Mouse (Mus musculus) heart, adult 2 months (tissue): Measurements from ENCODE around the gene Tcf7l1.

Source experiments
- CTCF ChIP-seq: fragments of 200-600 bp; IDR thresholded peaks from 2 replicates; pipeline ENCODE4 v1.8.1; 2022; ENCODE audit warnings: antibody characterized with exemption, mild to moderate bottlenecking, moderate library complexity
- POLR2A ChIP-seq: fragments of 200-500 bp; IDR thresholded peaks from 2 replicates; pipeline ENCODE4 v1.6.1; 2011; ENCODE audit warnings: mild to moderate bottlenecking, low read depth, low read length, control low read depth; ENCODE audit not compliant: insufficient read depth

DNA sequence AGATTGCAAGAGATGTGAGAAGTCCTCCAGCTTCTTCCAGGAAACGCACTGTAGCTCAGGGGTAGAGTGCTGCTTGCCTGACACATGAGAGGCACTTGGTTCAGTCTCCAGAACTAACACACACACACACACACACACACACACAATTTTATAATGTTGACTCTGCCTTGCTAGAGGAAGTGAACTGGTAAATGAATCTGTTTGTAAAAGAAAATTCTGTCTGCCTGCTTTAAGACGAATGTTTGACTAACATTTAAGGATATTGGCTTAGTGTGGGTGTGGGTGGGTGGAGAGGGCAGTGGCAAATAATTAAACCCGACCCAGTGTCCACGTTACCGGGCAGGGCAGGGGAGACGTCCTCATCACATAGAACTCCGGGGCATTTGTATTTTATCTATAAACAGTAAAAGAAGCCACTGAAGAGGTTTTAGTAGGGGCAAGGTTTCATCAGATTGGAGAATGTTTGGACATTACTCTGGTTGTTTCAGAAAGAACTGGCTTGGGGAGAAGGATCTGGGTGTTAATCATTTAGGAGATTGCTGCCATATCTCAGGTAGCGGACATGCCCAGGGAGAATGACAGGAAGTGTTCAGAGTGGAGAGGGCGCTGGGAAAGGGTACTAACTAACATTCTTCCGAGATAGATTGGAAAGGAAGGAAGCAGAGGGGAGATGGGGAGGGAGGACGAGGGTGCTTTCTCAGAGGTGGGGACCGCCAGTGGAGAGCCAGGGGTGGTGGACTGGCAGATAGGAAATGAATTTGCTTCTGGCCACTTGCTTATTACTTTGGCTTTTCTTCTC, 169.1 kb downstream of the Tcf7l1 start:
- TF ChIP-seq CTCF (no peak), POLR2A (no peak)
